32 mouse cellular contexts compared by ENCODE assay signal in the genomic region with DNA sequence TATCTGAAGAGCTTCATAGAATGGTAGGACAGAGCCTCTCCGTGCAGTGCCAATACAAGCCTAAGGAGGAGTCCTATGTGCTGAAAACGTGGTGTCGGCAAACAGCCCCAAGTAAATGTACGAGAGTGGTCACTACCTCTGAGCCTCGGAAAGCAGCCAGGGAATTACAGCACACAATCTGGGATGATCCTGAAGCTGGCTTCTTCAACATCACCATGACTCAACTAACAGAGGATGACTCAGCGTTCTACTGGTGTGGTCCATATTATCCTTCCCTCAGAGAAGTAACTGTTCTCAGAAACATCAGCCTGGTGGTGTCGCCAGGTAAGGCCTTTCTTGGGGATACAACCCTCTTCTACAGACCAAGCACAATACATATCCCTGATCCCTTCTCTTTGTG. TPM values are rescaled to one million over a fixed set of nuclear protein-coding genes. Genes with fewer than 3 reads are reported as not detected.
DNase-seq lines count a peak whose midpoint lies in the region; ATAC-seq and TF ChIP-seq lines count a peak whose summit lies in the region.
"Had no signal": no experiment of that assay in that cellular context is flagged by ENCODE, and none has a peak within 500 bp of the region (broad histone marks: within the 10 kb centered on the region; RNA-seq: fewer than 3 reads in every experiment).

No protein-coding gene starts in this region.

- no peak for TF ChIP-seq CTCF in spleen, adult 2 months (IDR thresholded peaks at IDR 0.05; ENCODE audit: extremely low read depth, insufficient read depth, insufficient read length, insufficient replicate concordance)
- no peak for TF ChIP-seq CTCF in liver, embryonic 14.5 days (IDR thresholded peaks at IDR 0.05; ENCODE audit: low read depth)
- TF ChIP-seq CTCF in forebrain, postnatal 0 days (IDR thresholded peaks at IDR 0.05; ENCODE audit: low read depth), result no peak

- H3K27me3 ChIP-seq in spleen, adult 2 months (ENCODE audit: control insufficient read depth, insufficient read depth, low read length), result no peaks in the 10 kb centered on the region
- H3K27me3 ChIP-seq in liver, embryonic 14.5 days (ENCODE audit: control insufficient read depth, insufficient read depth, low read length), result no peaks in the 10 kb centered on the region
- H3K27me3 ChIP-seq in hindbrain, embryonic 14.5 days (ENCODE audit: control insufficient read depth, insufficient read depth, low read length), result no peaks in the 10 kb centered on the region
- no peaks in the 10 kb centered on the region for H3K27me3 ChIP-seq in forebrain, postnatal 0 days (ENCODE audit: insufficient read depth, low read length)
- no peaks in the 10 kb centered on the region for H3K27me3 ChIP-seq in hindbrain, embryonic 13.5 days
- H3K27me3 ChIP-seq: neural tube, embryonic 15.5 days had no signal

- TF ChIP-seq EP300 in liver, embryonic 14.5 days (IDR thresholded peaks at IDR 0.05; ENCODE audit: low read depth), result peak; percentile 38; the same call in 1 of the 2 replicates

- H3K9ac ChIP-seq in liver, embryonic 14.5 days (replicated peaks), result no peak overlapping the region
- H3K9ac ChIP-seq in hindbrain, embryonic 14.5 days, result no peak overlapping the region
- H3K9ac ChIP-seq in forebrain, postnatal 0 days, result no peak overlapping the region
- no peak overlapping the region for H3K9ac ChIP-seq in hindbrain, embryonic 13.5 days
- H3K9ac ChIP-seq: forebrain, embryonic 12.5 days; neural tube, embryonic 15.5 days had no signal

- H3K4me3 ChIP-seq in spleen, adult 2 months (ENCODE audit: extremely low read depth, insufficient read depth, insufficient read length), result peak overlapping the region; percentile 40; the same call in 1 of the 2 replicates
- no peak overlapping the region for H3K4me3 ChIP-seq in liver, embryonic 14.5 days (ENCODE audit: insufficient read depth in 1 of 2, low read depth in 2 of 2, low read length in 2 of 2)
- no peak overlapping the region for H3K4me3 ChIP-seq in hindbrain, embryonic 14.5 days (replicated peaks; ENCODE audit: low read length)
- no peak overlapping the region for H3K4me3 ChIP-seq in forebrain, postnatal 0 days (ENCODE audit: low read depth, low read length)
- H3K4me3 ChIP-seq in hindbrain, embryonic 13.5 days, result no peak overlapping the region
- H3K4me3 ChIP-seq: forebrain, embryonic 12.5 days; gastrocnemius, adult 2 months; heart, embryonic 10.5 days; limb, embryonic 10.5 days; neural tube, embryonic 15.5 days had no signal

- peak; percentile 83 for ATAC-seq in erythroid progenitor cell, adult 5-6 weeks (replicated peaks; ENCODE audit: low FRiP score, poor library complexity, severe bottlenecking)
- ATAC-seq in liver, embryonic 14.5 days (ENCODE audit: insufficient read depth), result peak; percentile 76
- ATAC-seq in hindbrain, embryonic 14.5 days (ENCODE audit: low FRiP score), result no peak
- no peak for ATAC-seq in forebrain, postnatal 0 days
- no peak for ATAC-seq in hindbrain, embryonic 13.5 days (ENCODE audit: low FRiP score)
- ATAC-seq: activated CD4-positive, CD25-positive, alpha-beta regulatory T cell, adult 4 months had no signal

- no peaks in the 10 kb centered on the region for H3K36me3 ChIP-seq in spleen, adult 2 months (ENCODE audit: control insufficient read depth, insufficient read depth, low read length)
- no peaks in the 10 kb centered on the region for H3K36me3 ChIP-seq in liver, embryonic 14.5 days (replicated peaks; ENCODE audit: control insufficient read depth, insufficient read depth, low read depth)
- no peaks in the 10 kb centered on the region for H3K36me3 ChIP-seq in hindbrain, embryonic 14.5 days (replicated peaks; ENCODE audit: control insufficient read depth, insufficient read depth)
- H3K36me3 ChIP-seq in forebrain, postnatal 0 days (ENCODE audit: insufficient read depth), result no peaks in the 10 kb centered on the region
- no peaks in the 10 kb centered on the region for H3K36me3 ChIP-seq in hindbrain, embryonic 13.5 days
- H3K36me3 ChIP-seq: forebrain, embryonic 12.5 days; heart, embryonic 10.5 days; limb, embryonic 10.5 days; neural tube, embryonic 15.5 days had no signal

- peaks cover 6% of the 10 kb centered on the region; the same call in 1 of the 2 replicates for H3K4me1 ChIP-seq in spleen, adult 2 months (ENCODE audit: control insufficient read depth, insufficient read depth, insufficient read length)
- peaks cover 31 to 35% of the 10 kb centered on the region in 2 experiments for H3K4me1 ChIP-seq in liver, embryonic 14.5 days (replicated peaks; ENCODE audit: control insufficient read depth in 2 of 2, insufficient read depth in 2 of 2, low read length in 1 of 2)
- no peaks in the 10 kb centered on the region for H3K4me1 ChIP-seq in hindbrain, embryonic 14.5 days (replicated peaks; ENCODE audit: control insufficient read depth, insufficient read depth, low read length)
- no peaks in the 10 kb centered on the region for H3K4me1 ChIP-seq in forebrain, postnatal 0 days (ENCODE audit: insufficient read depth)
- no peaks in the 10 kb centered on the region for H3K4me1 ChIP-seq in hindbrain, embryonic 13.5 days (replicated peaks)
- H3K4me1 ChIP-seq: heart, embryonic 10.5 days; neural tube, embryonic 15.5 days had no signal

- H3K9me3 ChIP-seq in liver, embryonic 14.5 days (ENCODE audit: control insufficient read depth, low read length), result no peaks in the 10 kb centered on the region
- H3K9me3 ChIP-seq in hindbrain, embryonic 14.5 days (ENCODE audit: control insufficient read depth, low read length), result peaks cover 3% of the 10 kb centered on the region; the same call in 1 of the 2 replicates
- peaks cover 3% of the 10 kb centered on the region; the same call in 1 of the 2 replicates for H3K9me3 ChIP-seq in forebrain, postnatal 0 days (ENCODE audit: low read length)
- H3K9me3 ChIP-seq in hindbrain, embryonic 13.5 days, result peaks cover 9% of the 10 kb centered on the region
- H3K9me3 ChIP-seq: forebrain, embryonic 12.5 days; limb, embryonic 10.5 days had no signal

- no peak for DNase-seq in spleen, adult 2 months (ENCODE audit: low read depth in 1 of 2, low spot score in 2 of 2)
- DNase-seq in spleen, postnatal 4 days (ENCODE audit: low spot score in 2 of 2), result no peak
- peak; percentile 55 to 62 (median 59) for DNase-seq in liver, embryonic 14.5 days (ENCODE audit: low read depth in 3 of 3, low spot score in 3 of 3)
- no peak for DNase-seq in hindbrain, embryonic 14.5 days (ENCODE audit: low spot score)
- DNase-seq in forebrain, postnatal 0 days, result no peak
- DNase-seq: adrenal gland, postnatal 14 days; cerebellum, adult 11 months; cerebellum, adult 9-11 months; gastrocnemius, adult 2 months; heart, postnatal 10 days; kidney, adult 18-20 months; kidney, postnatal 4 days; layer of hippocampus, adult 9-11 months; lung, postnatal 14 days; thymus, adult 2 months; thymus, postnatal 4 days had no signal

- no peak for TF ChIP-seq POLR2A in spleen, adult 2 months (IDR thresholded peaks at IDR 0.05; ENCODE audit: low read depth, low read length)

- H3K27ac ChIP-seq in spleen, adult 2 months (ENCODE audit: insufficient read depth, low read length), result peak overlapping the region; percentile 55; the same call in 1 of the 2 replicates
- H3K27ac ChIP-seq in liver, embryonic 14.5 days, result peak overlapping the region; percentile 12; the same call in 1 of the 2 replicates
- H3K27ac ChIP-seq in hindbrain, embryonic 14.5 days, result no peak overlapping the region
- no peak overlapping the region for H3K27ac ChIP-seq in forebrain, postnatal 0 days (ENCODE audit: low read depth, low read length)
- no peak overlapping the region for H3K27ac ChIP-seq in hindbrain, embryonic 13.5 days
- H3K27ac ChIP-seq: forebrain, embryonic 12.5 days; gastrocnemius, adult 2 months; heart, embryonic 10.5 days; limb, embryonic 10.5 days; neural tube, embryonic 15.5 days; stomach, postnatal 0 days had no signal

- WGBS in spleen, adult 2 months, result 88% methylated on average over 7 of the region's 7 CpGs
- 79% methylated on average over 7 of the region's 7 CpGs for WGBS in liver, embryonic 14.5 days (ENCODE audit: insufficient replicate concordance)
- 96% methylated on average over 7 of the region's 7 CpGs for WGBS in hindbrain, embryonic 14.5 days
- 94% methylated on average over 7 of the region's 7 CpGs for WGBS in forebrain, postnatal 0 days
- 96% methylated on average over 7 of the region's 7 CpGs for WGBS in hindbrain, embryonic 13.5 days

- peak overlapping the region; percentile 36; the same call in 1 of the 2 replicates for H3K4me2 ChIP-seq in liver, embryonic 14.5 days (ENCODE audit: low read depth)
- H3K4me2 ChIP-seq in hindbrain, embryonic 14.5 days (replicated peaks), result no peak overlapping the region
- no peak overlapping the region for H3K4me2 ChIP-seq in forebrain, postnatal 0 days (ENCODE audit: low read depth)
- no peak overlapping the region for H3K4me2 ChIP-seq in hindbrain, embryonic 13.5 days
- H3K4me2 ChIP-seq: forebrain, embryonic 12.5 days; midbrain, embryonic 11.5 days; neural tube, embryonic 15.5 days had no signal

RNA-seq across cellular contexts. Expression of a gene that starts 0.6 kb away (rescaled TPM):
- 50.3 and 50.6 TPM in 2 replicates for polyA plus RNA-seq in spleen, adult 2 months (2012; rRNA removed)
- 2.9 and 4.2 TPM in 2 replicates for total RNA-seq in erythroid progenitor cell, adult 5-6 weeks (2015; ENCODE audit: low replicate concordance)
- total RNA-seq in erythroid progenitor cell, adult 5-6 weeks (2017; ENCODE audit: low replicate concordance), result 3.5 and 16.2 TPM in 2 replicates
- polyA plus RNA-seq in liver, embryonic 14.5 days (2012; rRNA removed), result 4.3 and 4.6 TPM in 2 replicates
- polyA plus RNA-seq in liver, embryonic 14.5 days (2014; fragmentation: Nextera tagmentation; extraction: Ambion mirVana), result 3.3 and 5.7 TPM in 2 replicates
- 0.44 TPM in 1 of 2 replicates, not detected in the other for polyA plus RNA-seq in hindbrain, embryonic 14.5 days (2014; fragmentation: Nextera tagmentation; extraction: Ambion mirVana)
- not detected in 2 replicates for total RNA-seq in forebrain, postnatal 0 days (2014; rRNA removed)
- not detected in 2 replicates for polyA plus RNA-seq in forebrain, postnatal 0 days (2015; fragmentation: Nextera tagmentation; extraction: Ambion mirVana)
- not detected in 2 replicates for polyA plus RNA-seq in hindbrain, embryonic 13.5 days (2015; fragmentation: Nextera tagmentation; extraction: Ambion mirVana)
- total RNA-seq: gastrocnemius, adult 2 months; left cerebral cortex, adult 8-10 months had no signal
- polyA plus RNA-seq: brain, embryonic 14.5 days; embryonic facial prominence, embryonic 11.5 days; limb, embryonic 10.5 days; neural tube, embryonic 15.5 days had no signal

RNA-seq across cellular contexts. Expression of a gene that starts 17.1 kb away (rescaled TPM):
- polyA plus RNA-seq in spleen, adult 2 months (2012; rRNA removed), result 1.8 and 2.2 TPM in 2 replicates
- total RNA-seq in erythroid progenitor cell, adult 5-6 weeks (2015; ENCODE audit: low replicate concordance), result 8.0 and 24.9 TPM in 2 replicates
- total RNA-seq in erythroid progenitor cell, adult 5-6 weeks (2017; ENCODE audit: low replicate concordance), result 9.3 and 19.0 TPM in 2 replicates
- 1.2 and 1.6 TPM in 2 replicates for polyA plus RNA-seq in liver, embryonic 14.5 days (2012; rRNA removed)
- polyA plus RNA-seq in liver, embryonic 14.5 days (2014; fragmentation: Nextera tagmentation; extraction: Ambion mirVana), result 2.8 and 4.1 TPM in 2 replicates
- not detected in 2 replicates for polyA plus RNA-seq in hindbrain, embryonic 14.5 days (2014; fragmentation: Nextera tagmentation; extraction: Ambion mirVana)
- not detected in 2 replicates for total RNA-seq in forebrain, postnatal 0 days (2014; rRNA removed)
- not detected in 2 replicates for polyA plus RNA-seq in forebrain, postnatal 0 days (2015; fragmentation: Nextera tagmentation; extraction: Ambion mirVana)
- not detected in 2 replicates for polyA plus RNA-seq in hindbrain, embryonic 13.5 days (2015; fragmentation: Nextera tagmentation; extraction: Ambion mirVana)
- total RNA-seq: G1E; gastrocnemius, adult 2 months; heart, postnatal 10 days had no signal
- polyA plus RNA-seq: activated CD4-positive, CD25-positive, alpha-beta regulatory T cell, adult 4 months; forebrain, embryonic 12.5 days; G1E; heart, embryonic 10.5 days; hindbrain, embryonic 11.5 days; midbrain, embryonic 11.5 days; neural tube, embryonic 15.5 days; stomach, postnatal 0 days had no signal

RNA-seq across cellular contexts. Expression of a gene that starts 32.1 kb away (rescaled TPM):
- 0.68 and 0.77 TPM in 2 replicates for polyA plus RNA-seq in spleen, adult 2 months (2012; rRNA removed)
- 1.3 and 4.3 TPM in 2 replicates for total RNA-seq in erythroid progenitor cell, adult 5-6 weeks (2015; ENCODE audit: low replicate concordance)
- total RNA-seq in erythroid progenitor cell, adult 5-6 weeks (2017; ENCODE audit: low replicate concordance), result 1.4 and 5.2 TPM in 2 replicates
- 0.32 TPM in 2 replicates for polyA plus RNA-seq in liver, embryonic 14.5 days (2012; rRNA removed)
- polyA plus RNA-seq in liver, embryonic 14.5 days (2014; fragmentation: Nextera tagmentation; extraction: Ambion mirVana), result 0.58 and 0.84 TPM in 2 replicates
- polyA plus RNA-seq in hindbrain, embryonic 14.5 days (2014; fragmentation: Nextera tagmentation; extraction: Ambion mirVana), result not detected in 2 replicates
- total RNA-seq in forebrain, postnatal 0 days (2014; rRNA removed), result 0.24 TPM in 1 of 2 replicates, not detected in the other
- 0.08 and 0.09 TPM in 2 replicates for polyA plus RNA-seq in forebrain, postnatal 0 days (2015; fragmentation: Nextera tagmentation; extraction: Ambion mirVana)
- polyA plus RNA-seq in hindbrain, embryonic 13.5 days (2015; fragmentation: Nextera tagmentation; extraction: Ambion mirVana), result not detected in 2 replicates
- total RNA-seq: gastrocnemius, adult 2 months had no signal
- polyA plus RNA-seq: activated CD4-positive, CD25-positive, alpha-beta regulatory T cell, adult 4 months; brain, embryonic 14.5 days; cortical plate, adult 2 months; forebrain, embryonic 12.5 days; frontal cortex, adult 2 months; G1E; hindbrain, embryonic 11.5 days; limb, embryonic 10.5 days; midbrain, embryonic 11.5 days; neural tube, embryonic 15.5 days; stomach, postnatal 0 days had no signal

RNA-seq across cellular contexts. Expression of a gene that starts 34.6 kb away (rescaled TPM):
- 56.4 and 66.7 TPM in 2 replicates for polyA plus RNA-seq in spleen, adult 2 months (2012; rRNA removed)
- 5.8 and 18.4 TPM in 2 replicates for total RNA-seq in erythroid progenitor cell, adult 5-6 weeks (2015; ENCODE audit: low replicate concordance)
- 5.7 and 7.7 TPM in 2 replicates for total RNA-seq in erythroid progenitor cell, adult 5-6 weeks (2017; ENCODE audit: low replicate concordance)
- polyA plus RNA-seq in liver, embryonic 14.5 days (2012; rRNA removed), result 10.6 and 10.7 TPM in 2 replicates
- polyA plus RNA-seq in liver, embryonic 14.5 days (2014; fragmentation: Nextera tagmentation; extraction: Ambion mirVana), result 2.1 and 2.7 TPM in 2 replicates
- 0.09 TPM in 1 of 2 replicates, not detected in the other for polyA plus RNA-seq in hindbrain, embryonic 14.5 days (2014; fragmentation: Nextera tagmentation; extraction: Ambion mirVana)
- 0.23 and 0.43 TPM in 2 replicates for total RNA-seq in forebrain, postnatal 0 days (2014; rRNA removed)
- polyA plus RNA-seq in forebrain, postnatal 0 days (2015; fragmentation: Nextera tagmentation; extraction: Ambion mirVana), result 0.07 TPM in 1 of 2 replicates, not detected in the other
- polyA plus RNA-seq in hindbrain, embryonic 13.5 days (2015; fragmentation: Nextera tagmentation; extraction: Ambion mirVana), result 0.14 and 0.17 TPM in 2 replicates
- total RNA-seq: gastrocnemius, adult 2 months had no signal

RNA-seq across cellular contexts. Expression of a gene that starts 51.3 kb away (rescaled TPM):
- polyA plus RNA-seq in spleen, adult 2 months (2012; rRNA removed), result 9.1 and 11.5 TPM in 2 replicates
- 7.9 and 12.6 TPM in 2 replicates for total RNA-seq in erythroid progenitor cell, adult 5-6 weeks (2015; ENCODE audit: low replicate concordance)
- total RNA-seq in erythroid progenitor cell, adult 5-6 weeks (2017; ENCODE audit: low replicate concordance), result 2.6 and 8.1 TPM in 2 replicates
- 1.8 and 2.4 TPM in 2 replicates for polyA plus RNA-seq in liver, embryonic 14.5 days (2012; rRNA removed)
- 1.9 and 2.6 TPM in 2 replicates for polyA plus RNA-seq in liver, embryonic 14.5 days (2014; fragmentation: Nextera tagmentation; extraction: Ambion mirVana)
- 0.05 and 0.18 TPM in 2 replicates for polyA plus RNA-seq in hindbrain, embryonic 14.5 days (2014; fragmentation: Nextera tagmentation; extraction: Ambion mirVana)
- 0.08 and 0.19 TPM in 2 replicates for total RNA-seq in forebrain, postnatal 0 days (2014; rRNA removed)
- 0.21 TPM in 1 of 2 replicates, not detected in the other for polyA plus RNA-seq in forebrain, postnatal 0 days (2015; fragmentation: Nextera tagmentation; extraction: Ambion mirVana)
- polyA plus RNA-seq in hindbrain, embryonic 13.5 days (2015; fragmentation: Nextera tagmentation; extraction: Ambion mirVana), result 0.14 and 0.35 TPM in 2 replicates
- total RNA-seq: gastrocnemius, adult 2 months had no signal
- polyA plus RNA-seq: embryonic facial prominence, embryonic 11.5 days; forebrain, embryonic 12.5 days; hindbrain, embryonic 11.5 days; limb, embryonic 10.5 days had no signal

Comparison
In these comparisons a context has a peak if more than half of its experiments do, and no peak if none do; other contexts are left out.
1. DNase-seq: peak in liver, embryonic 14.5 days (3 of 3); none in spleen, adult 2 months (0 of 2), spleen, postnatal 4 days (0 of 2), hindbrain, embryonic 14.5 days (single experiment) and forebrain, postnatal 0 days (single experiment).
2. H3K27ac ChIP-seq: peak in spleen, adult 2 months (single experiment) and liver, embryonic 14.5 days (single experiment); none in hindbrain, embryonic 14.5 days (single experiment), forebrain, postnatal 0 days (single experiment) and hindbrain, embryonic 13.5 days (single experiment).
3. ATAC-seq: peak in erythroid progenitor cell, adult 5-6 weeks (single experiment) and liver, embryonic 14.5 days (single experiment); none in hindbrain, embryonic 14.5 days (single experiment), forebrain, postnatal 0 days (single experiment) and hindbrain, embryonic 13.5 days (single experiment).